22 mouse cellular contexts compared by ENCODE assay signal in genomic region chr2:163431289-163431688, GRCm38 (mm10). TPM values are rescaled to one million over a fixed set of nuclear protein-coding genes. Genes with fewer than 3 reads are reported as not detected.
"Had no signal": no experiment of that assay in that cellular context is flagged by ENCODE, and none has a peak within 500 bp of the region (broad histone marks: within the 10 kb centered on the region; RNA-seq: fewer than 3 reads in every experiment).

No protein-coding gene starts in this region.

- H3K4me3 ChIP-seq: layer of hippocampus, adult 2 months; limb, embryonic 10.5 days; limb, embryonic 13.5 days; liver, embryonic 12.5 days; liver, embryonic 15.5 days; megakaryocyte, embryonic 14.5 days; midbrain, embryonic 10.5 days; midbrain, embryonic 13.5 days; myocyte; neural tube, embryonic 13.5 days; stomach, embryonic 15.5 days had no signal

- H3K4me2 ChIP-seq: limb, embryonic 13.5 days; liver, embryonic 12.5 days; liver, embryonic 15.5 days; midbrain, embryonic 13.5 days; neural tube, embryonic 13.5 days; stomach, embryonic 15.5 days had no signal

- H3K27me3 ChIP-seq: limb, embryonic 13.5 days; midbrain, embryonic 13.5 days; neural tube, embryonic 13.5 days; stomach, embryonic 15.5 days had no signal

- DNase-seq: kidney, postnatal 25 days; layer of hippocampus, adult 9-11 months; liver; retina, postnatal 1 day; right cerebral cortex, postnatal 25 days; spleen, adult 18-20 months; thymus, postnatal 25 days had no signal

- H3K9ac ChIP-seq: limb, embryonic 13.5 days; liver, embryonic 12.5 days; liver, embryonic 15.5 days; midbrain, embryonic 13.5 days; neural tube, embryonic 13.5 days; stomach, embryonic 15.5 days had no signal

- ATAC-seq: liver, embryonic 12.5 days; midbrain, embryonic 13.5 days; midbrain, embryonic 16.5 days had no signal

- H3K4me1 ChIP-seq: limb, embryonic 13.5 days; liver, embryonic 12.5 days; liver, embryonic 15.5 days; neural tube, embryonic 13.5 days; stomach, embryonic 15.5 days had no signal

- H3K27ac ChIP-seq: kidney, postnatal 0 days; layer of hippocampus, adult 2 months; limb, embryonic 10.5 days; limb, embryonic 13.5 days; liver, embryonic 12.5 days; liver, embryonic 15.5 days; midbrain, embryonic 10.5 days; midbrain, embryonic 13.5 days; neural tube, embryonic 13.5 days; stomach, embryonic 15.5 days had no signal

- H3K9me3 ChIP-seq: limb, embryonic 10.5 days; limb, embryonic 13.5 days; liver, embryonic 12.5 days; liver, embryonic 15.5 days; megakaryocyte, embryonic 14.5 days; midbrain, embryonic 10.5 days; midbrain, embryonic 13.5 days; neural tube, embryonic 13.5 days; stomach, embryonic 15.5 days had no signal

- H3K36me3 ChIP-seq: limb, embryonic 10.5 days; limb, embryonic 13.5 days; liver, embryonic 12.5 days; liver, embryonic 15.5 days; midbrain, embryonic 10.5 days; midbrain, embryonic 13.5 days; neural tube, embryonic 13.5 days; stomach, embryonic 15.5 days had no signal

RNA-seq across cellular contexts. Expression of gene Gdap1l1, which starts 7.0 kb away (rescaled TPM):
- total RNA-seq: monocyte, adult 5-6 weeks; neutrophil, adult 5-6 weeks had no signal

RNA-seq across cellular contexts. Expression of gene Jph2, which starts 33.5 kb away (rescaled TPM):
- total RNA-seq: monocyte, adult 5-6 weeks; neutrophil, adult 5-6 weeks had no signal
